Mouse (Mus musculus) brain, embryonic 14.5 days (tissue): ENCODE measurements around the gene Zranb3. TPM values are rescaled to one million over a fixed set of nuclear protein-coding genes. Genes with fewer than 3 reads are reported as not detected.
A peak's percentile ranks its signal among the peaks of the same experiment; 100 is the strongest.
"Not testable (repeated sequence)": the region's sequence is repeated elsewhere in the genome, so short reads cannot be mapped to it uniquely, and the experiment has no call there.

Experiments used
- DNase-seq: peaks from one replicate; pipeline ENCODE4 v3.0.0-alpha.2; 2011; ENCODE audit warnings: low read depth
- CTCF ChIP-seq: fragments of 200-500 bp; IDR thresholded peaks from 2 replicates; pipeline ENCODE4 v1.5.1; 2012; ENCODE audit warnings: inconsistent platforms, mild to moderate bottlenecking, moderate library complexity, borderline replicate concordance; ENCODE audit not compliant: insufficient read depth, insufficient read length; ENCODE audit errors: extremely low read depth
- POLR2A ChIP-seq: fragments of 200-500 bp; IDR thresholded peaks from 2 replicates; pipeline ENCODE4 v1.6.1; 2012; ENCODE audit warnings: mild to moderate bottlenecking, inconsistent platforms, borderline replicate concordance; ENCODE audit not compliant: poor library complexity, insufficient read depth, insufficient read length, severe bottlenecking; ENCODE audit errors: extremely low read depth
- polyA plus RNA-seq: library from polyadenylated mRNA; depleted of rRNA; stranded (reverse); fragments of >200 nt; gene quantifications from 2 replicates; pipeline ENCODE4 v1.2.3, GENCODE M21; 2012; rRNA removed

The Zranb3 gene
- polyA plus RNA-seq, result 6.5 and 6.6 TPM in 2 replicates

DNA sequence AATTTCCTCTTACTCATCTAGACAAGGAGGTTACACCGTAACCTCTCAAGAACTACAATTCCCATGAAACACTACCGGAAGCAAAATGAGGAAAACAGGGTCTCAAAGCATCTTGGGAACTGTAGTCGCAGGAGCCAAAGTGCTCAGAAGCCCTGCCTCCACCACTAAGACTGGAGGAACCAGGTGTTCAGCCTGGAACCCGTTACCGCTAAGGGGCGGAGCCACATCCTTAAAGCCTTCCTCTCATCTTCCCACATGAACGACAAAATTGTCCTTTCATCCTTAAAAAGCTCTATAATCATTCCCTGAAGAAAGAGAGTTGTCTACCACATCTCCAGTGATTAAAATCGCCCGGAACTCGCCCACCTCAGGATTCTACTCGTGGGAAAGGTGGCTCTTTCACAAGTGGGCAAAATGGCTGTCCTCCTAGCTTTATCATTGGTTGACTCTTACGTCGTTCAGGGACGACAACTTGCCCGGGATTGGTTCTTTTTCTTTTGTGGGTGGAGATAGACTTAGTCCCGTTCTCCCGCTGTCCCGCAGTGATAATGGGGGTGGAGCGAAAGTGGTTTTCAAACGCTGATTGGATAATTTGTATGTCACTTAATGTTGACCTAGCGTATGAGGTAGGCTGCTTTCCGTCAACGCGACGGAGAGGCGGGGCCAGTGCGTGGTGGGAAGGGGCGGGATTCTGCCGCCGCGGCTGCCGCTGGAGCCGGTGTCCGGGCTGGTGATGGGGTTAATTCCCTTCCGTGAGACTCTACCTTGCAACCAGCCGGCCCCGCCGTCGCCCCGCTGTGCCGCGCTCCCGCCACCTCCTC is at the start of gene Zranb3, which contains the start of gene R3hdm1:
TSS of gene Zranb3 (minus strand) at position 407 of the 821 bp plus-strand sequence.
TSS of gene R3hdm1 (plus strand) at position 661 of the 821 bp plus-strand sequence.
- TF ChIP-seq CTCF, result no peak
- TF ChIP-seq POLR2A, result peak; percentile 84; the same call in 1 of the 2 replicates
- DNase-seq, result peak; percentile 100

DNA sequence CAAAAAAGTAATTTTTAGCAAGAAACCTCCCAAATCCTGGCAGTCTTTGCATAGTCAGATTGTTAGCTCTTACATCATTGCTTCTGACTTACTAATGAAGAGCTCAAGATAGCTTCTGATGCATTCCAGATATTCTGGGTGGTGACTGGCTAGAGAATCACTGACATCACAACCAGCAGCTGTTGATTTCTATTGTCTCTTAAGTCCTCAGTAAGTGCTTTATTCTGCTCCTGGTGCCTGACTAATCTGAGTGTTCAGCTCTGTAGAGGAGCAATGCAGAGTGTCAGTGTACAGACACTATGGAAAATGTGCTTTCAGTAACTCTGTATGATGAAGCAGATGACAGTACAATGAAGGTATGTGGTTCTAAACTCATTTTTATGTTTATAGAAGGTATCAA is 38.9 kb upstream of the Zranb3 start:
- no peak for TF ChIP-seq POLR2A
- no peak for TF ChIP-seq CTCF
- DNase-seq, result peak; percentile 48

DNA sequence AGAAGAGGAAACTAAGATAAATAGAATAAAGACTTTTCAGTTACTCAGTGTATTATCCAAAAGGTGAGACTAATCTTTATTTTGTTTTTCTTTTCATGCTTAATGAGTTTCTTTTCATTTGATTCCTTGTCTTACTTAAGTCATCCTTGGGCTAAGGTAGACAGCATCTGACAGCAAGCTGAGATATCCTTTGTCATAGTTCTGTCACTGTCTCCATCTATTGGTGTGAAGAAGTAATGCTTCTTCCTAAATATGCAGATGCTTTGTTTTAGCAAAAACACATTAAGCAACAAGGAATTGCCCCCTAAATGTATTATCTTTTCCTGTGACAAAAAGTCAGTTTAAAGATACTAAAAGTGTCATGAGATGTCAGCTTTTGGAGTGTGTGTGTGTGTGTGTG is 38.2 kb upstream of the Zranb3 start:
- DNase-seq, result peak; percentile 77
- TF ChIP-seq CTCF (no peak), POLR2A (no peak)

DNA sequence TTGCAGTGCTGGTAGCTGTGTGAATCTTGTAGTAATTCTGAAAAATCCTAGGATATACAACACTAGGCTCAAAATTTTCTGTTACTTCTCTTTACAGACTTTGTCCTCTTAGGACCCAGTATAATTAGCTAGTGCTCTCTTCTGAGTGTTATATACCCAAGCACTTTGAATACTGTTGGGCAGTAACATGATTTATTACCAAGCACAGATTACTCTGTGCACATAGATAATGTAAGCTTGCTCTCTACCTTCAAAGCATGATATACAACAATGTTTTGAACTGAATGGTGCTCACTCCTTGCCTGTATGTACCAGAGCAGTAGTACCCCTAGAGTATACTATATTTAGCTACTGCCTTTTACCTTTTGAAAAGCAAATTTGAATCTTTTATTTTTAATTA is 33.4 kb upstream of the Zranb3 start:
- not testable (repeated sequence) for DNase-seq

DNA sequence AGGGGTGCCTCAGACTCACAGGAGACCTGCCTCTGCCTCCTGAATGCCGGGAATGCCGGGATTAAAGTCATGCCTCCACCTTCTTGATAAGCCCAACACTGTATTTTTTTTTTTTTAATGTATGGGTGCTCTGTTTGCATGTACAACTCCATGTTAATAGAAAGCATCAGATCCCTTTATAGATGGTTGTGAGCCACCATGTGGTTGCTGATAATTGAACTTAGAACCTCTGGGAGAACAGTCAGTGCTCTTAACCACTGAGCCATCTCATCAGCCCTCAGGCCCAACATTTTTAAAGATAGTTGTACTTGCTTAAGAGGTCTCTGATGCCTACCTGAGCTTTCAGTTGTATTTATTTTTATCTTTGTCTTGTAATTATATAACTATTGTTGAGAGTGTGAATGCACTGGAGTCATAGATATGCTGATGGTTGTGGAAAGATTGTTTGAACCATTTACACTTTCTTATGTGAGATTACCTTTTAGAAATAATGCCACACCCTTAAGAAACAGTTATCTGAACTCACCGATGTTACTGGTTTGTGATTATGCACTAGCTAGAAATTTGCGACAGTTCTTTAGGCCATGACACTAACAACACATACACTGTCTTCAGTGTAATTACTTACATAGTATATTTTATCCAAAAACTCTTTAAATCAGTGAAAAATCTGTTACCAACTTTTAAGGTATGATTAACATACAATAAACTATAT is 18.2 kb upstream of the Zranb3 start:
- TF ChIP-seq POLR2A (no peak), CTCF (no peak)

DNA sequence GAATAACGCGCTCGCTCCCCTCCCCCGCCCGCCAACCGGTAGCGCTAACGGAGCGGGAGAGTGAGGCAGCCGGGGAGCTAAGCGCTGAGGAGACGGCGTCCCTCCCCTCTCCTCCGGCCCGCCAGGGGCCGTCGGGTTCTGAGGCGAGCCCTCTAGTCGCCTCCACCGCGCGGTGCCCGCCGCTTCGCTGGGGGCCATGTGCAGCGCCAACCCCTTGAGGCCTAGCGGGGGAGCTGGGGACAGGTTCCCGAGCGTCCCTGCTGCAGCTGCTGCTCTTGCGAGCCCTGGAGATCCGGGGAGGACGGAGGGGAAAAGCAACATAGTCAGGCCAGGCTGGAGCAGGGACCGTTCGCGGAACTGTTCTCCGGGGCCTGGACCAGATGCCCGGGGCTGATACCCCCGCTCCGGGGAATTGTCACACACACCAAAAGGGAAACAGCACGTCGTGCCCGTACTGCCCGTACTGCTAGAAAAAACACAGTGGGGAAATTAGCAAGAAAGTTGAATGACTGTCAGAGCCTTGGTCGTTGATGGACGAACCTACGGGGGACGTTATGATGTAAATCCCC is 757 bp upstream of the Zranb3 start:
- no peak for TF ChIP-seq CTCF
- no peak for TF ChIP-seq POLR2A
- DNase-seq, result no peak

More for the DNA sequence above, 18.2 kb upstream of the Zranb3 start:
- DNase-seq, result no peak

DNA sequence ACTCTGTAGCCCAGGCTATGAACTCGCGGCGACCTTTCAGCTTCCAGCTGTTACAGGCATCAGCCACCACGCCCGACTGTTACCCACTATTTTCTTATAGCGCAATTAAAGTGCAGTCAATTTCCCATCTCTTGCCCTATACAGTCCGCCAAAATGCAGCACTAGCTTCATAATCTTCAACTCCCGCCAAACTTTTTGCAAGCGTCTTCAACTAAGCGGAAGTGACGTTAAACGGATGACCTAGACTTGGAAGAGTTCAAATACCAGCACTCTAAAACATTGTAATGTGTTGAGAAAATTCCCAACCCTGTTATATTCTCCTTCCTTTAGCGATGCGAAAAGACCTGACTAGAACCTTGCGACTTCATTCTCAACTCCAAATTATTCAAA is 601 bp downstream of the Zranb3 start:
- TF ChIP-seq POLR2A, result no peak
- no peak for TF ChIP-seq CTCF
- no peak for DNase-seq

DNA sequence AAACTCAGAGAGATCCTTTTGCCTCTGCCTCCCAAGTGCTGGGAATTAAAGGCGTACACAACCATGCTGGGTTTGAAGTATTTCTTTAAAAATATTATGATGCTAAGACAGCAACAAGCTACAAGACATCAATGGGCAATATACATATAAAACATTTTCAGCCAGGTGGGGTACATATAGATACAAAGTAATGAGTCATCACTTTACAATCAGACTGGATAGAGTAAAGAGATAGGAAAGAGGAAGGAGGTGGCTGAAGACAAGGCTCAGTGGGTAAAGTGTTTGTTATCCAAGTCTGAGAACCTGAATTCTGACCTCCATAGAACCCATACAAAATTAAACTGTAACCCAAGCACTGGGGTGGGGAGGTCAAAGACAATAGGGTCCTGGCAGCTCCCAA is 4.5 kb downstream of the Zranb3 start:
- no peak for DNase-seq
- TF ChIP-seq CTCF (no peak), POLR2A (no peak)

DNA sequence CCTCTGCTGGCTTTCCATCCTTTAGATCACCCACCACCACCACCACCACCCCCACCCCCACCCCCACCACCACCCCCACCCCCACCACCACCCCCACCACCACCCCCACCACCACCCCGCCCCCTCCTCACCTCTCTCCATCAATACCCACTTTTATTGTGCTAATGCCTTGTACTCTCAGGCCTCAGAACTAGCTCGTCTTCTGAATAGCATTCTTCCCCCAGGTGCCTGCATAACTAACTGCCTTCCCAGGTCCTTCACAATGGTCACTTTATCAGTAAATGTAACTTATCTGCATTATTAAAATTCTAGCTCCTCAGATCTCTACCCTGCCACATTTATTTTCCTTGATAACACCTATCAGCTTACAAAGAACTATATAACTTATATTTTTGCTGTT is 8.2 kb downstream of the Zranb3 start:
- DNase-seq, result no peak
- TF ChIP-seq POLR2A (no peak), CTCF (no peak)

DNA sequence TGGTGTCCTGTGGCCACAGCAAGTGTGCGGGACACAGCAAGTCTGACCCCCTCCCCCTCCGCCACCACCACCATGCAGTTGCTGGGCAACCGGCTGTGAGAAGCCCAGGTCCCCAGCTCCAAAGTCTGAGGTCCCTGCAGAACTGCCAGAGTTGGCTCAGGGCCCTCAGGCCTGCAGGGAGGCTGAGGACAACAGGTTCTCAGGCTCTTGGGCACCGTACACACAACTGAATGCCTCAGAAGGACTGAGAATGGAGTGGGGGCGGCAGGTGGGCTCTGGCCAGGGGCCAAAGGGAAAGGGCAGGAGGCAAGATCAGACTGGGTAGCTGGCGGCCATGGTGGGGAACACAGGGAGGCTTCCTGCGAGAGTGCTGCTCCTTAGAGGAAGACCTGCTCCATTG is 20.0 kb downstream of the Zranb3 start:
- TF ChIP-seq CTCF, result no peak
- peak; percentile 55 for DNase-seq

DNA sequence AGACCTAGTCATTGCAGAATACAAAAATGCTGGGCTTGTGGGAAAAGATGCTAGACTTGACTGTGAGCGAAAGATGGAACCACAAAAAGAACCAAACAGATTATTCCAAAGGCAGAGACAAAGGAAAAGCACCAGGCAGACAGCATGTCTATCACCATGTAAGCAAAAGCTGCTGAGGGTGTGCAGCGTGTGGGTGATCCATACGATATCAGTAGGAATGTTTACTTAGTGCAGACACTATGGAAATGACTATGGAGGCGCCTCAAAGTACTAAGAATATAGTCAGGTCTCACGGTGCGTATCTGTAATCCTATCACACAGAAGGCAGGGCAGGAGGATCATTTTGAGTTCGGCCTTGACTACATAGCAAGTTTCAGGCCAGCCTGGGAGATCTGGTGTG is 21.0 kb downstream of the Zranb3 start:
- DNase-seq, result no peak
- TF ChIP-seq CTCF, result no peak
- TF ChIP-seq POLR2A, result no peak

DNA sequence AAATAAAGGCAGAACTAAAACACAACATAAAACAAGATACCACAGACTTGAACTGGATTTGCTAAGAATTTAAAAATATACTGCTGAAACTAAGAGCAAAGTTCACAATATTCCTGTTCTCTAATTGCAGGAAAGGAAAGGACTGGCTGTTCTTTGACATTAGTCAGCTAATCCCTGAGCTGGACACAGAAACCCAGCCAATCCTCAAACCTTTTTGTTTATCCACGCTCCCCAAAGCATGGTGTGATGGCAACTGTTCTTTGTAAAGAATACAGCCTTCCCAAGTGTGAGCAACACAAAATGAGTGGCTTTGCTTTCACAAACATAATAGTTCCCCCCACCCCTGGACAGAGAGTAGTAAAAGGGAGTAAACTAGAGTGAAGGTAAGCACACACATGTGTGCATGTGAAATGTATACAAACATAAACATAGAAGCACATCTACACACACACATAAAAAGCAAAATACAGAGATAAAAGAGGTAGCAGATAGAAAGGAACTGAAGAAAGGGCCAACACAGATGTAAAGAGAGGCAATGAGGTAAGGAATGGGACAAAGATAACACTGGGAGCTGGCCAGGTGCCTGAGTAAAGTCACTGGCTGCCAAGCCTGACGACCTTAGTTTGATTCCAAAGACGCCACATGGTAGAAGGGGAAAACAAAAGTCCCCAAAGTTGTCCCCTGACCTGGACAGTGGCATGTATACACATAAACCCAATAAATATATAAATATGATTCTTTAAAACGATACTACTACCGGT is 21.7 kb downstream of the Zranb3 start:
- TF ChIP-seq CTCF, result no peak
- no peak for DNase-seq

DNA sequence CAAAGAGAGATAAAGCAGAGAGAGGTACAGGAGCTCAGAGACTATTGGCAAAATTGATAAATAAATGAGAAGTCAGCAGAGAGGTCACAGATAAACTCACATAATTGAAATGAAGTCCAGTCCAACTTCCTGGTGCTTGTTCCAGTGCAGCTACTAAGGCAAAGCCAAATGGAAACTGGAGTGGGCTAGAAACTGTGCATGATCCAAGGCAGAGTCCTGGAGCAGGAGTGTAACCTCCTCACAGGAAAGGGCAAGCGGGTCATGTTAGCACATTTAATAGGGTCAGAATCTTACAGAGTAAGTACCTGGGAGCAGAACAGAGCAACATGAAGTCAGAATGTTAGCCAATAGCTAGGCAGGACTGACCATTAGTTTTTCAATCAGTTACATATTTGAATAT is 24.2 kb downstream of the Zranb3 start:
- DNase-seq, result no peak
- TF ChIP-seq POLR2A (no peak), CTCF (no peak)
